Mouse (Mus musculus): Measurements from ENCODE around the gene Dlgap4.
"Not testable (repeated sequence)": the region's sequence is repeated elsewhere in the genome, so short reads cannot be mapped to it uniquely, and the experiment has no call there.

Gene Dlgap4

DNA sequence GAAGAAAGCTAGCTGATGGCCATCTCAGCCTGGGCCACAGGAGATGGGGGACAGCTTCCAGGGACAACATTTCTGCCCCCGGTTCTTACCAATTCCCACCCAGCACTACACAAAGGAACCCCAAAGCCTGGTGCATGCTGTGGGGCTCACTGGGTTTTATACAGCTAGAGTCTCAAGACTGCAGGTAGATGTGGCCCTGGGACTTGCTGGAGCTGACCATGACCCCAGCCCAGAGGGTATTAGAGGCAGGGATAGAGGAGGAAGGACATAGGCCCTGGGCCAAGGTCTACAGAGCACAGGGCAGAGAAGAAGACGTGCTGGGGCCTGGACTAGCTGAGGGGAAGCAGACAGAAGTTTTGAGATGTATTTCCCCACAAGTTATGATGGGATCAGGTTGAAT lies 163.4 kb downstream of the Dlgap4 start:
- DNase-seq (ENCODE audit: low spot score) = no peak

DNA sequence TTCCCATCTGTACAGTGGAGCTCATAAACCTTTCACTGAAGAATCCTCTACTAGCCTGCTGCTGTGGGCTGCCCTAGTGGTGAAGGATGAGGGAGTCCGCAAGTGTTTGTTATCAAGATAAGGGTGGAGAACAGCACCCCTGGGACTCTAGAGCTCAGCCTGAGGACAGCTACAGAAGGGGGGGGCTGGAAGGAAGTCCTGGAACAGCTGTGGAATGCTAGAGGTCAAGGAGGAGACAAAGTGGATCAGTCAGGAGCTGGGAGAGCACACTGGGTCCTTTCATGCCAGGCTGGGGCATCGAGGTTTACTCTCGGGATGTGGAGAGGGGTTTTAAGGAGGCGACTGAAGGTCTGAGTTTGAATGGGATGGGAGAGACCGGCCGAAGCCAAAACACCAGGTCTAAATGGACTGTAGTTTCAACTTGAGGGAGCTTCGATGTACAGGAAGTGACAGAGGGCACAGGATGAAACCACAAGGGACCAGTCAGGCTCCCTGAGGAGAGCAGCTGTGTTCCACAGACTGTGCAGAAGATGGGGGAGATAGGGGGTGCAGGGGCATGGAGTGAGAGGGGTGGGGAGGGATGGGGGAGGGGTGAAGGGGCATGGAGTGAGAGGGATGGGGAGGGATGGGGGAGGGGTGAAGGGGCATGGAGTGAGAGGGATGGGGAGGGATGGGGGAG lies 164.0 kb downstream of the Dlgap4 start:
- no peak for DNase-seq (ENCODE audit: low spot score)

DNA sequence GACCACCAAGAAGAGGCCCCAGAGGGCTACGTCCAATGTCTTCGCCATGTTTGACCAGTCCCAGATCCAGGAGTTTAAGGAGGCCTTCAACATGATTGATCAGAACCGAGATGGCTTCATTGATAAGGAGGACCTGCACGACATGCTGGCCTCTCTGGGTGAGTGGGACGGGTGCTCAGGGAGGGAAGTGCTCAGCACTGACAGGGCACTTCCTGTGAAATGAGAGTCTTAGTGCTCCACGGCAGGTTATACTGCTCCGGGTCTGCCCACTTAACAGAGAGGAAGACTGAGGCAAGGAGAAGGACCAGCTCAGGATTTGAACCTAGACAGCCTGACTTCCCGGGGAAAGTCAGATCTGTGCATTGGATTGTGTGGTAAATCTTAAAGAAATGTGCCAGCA lies 165.1 kb downstream of the Dlgap4 start:
- DNase-seq (ENCODE audit: low spot score) = no peak

DNA sequence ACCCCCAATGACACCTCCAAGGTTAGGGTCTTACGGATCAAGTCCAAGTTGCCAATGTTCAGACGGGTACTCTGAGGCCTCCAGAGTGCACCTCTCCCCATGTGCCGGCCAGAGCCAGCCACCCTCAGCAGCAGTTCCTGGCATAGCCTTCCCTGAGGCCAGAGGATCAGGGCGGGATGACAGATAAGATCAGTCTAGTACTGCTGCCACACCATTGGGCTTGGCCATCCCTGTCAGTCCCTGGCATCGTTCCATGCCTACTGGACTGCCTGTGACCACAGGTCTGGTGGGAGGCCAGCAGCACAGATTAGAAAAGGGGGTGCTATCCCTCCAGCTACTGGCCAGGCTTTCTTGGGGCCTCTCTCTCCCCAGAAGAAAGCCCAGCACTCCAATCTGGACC lies 165.5 kb downstream of the Dlgap4 start:
- no peak for DNase-seq (ENCODE audit: low spot score)

DNA sequence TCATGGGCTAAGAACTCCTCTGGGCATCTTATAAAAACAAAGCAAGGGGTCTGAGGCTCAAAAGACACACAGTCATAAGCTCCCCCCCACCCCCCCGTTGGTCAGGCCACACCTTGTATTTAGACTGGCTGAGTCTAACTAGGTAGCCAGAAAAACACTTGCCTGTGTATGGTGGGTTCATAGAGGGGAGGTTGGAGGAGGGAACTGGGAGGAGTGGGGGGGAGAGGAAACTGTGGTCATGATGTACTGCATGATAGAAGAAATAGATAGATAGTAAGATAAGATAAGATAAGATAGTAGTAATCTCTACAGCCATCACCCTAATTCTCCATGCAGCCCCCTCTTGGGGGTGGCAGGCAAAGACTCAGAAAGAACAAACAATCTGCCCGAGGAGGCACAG lies 166.0 kb downstream of the Dlgap4 start:
- DNase-seq (ENCODE audit: low spot score) = no peak

DNA sequence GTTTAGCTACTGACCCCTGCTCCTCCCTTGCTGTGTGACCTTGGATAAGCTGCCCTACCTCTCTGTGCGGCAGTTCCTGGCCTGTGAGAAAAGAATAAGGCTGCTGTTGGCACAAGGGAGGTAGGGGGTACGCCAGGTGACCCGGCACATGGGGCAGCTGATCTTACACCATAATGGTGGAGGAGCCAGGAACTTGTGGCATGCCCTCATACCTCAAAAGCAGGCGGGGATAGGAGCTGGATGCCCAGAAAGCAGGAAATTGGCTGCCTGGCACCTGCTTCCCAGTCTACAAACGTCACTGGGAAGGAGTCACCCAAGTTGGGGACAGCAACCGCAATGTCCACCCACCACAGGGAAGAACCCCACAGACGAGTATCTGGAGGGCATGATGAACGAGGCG lies 166.6 kb downstream of the Dlgap4 start:
- no peak for DNase-seq (ENCODE audit: low spot score)

DNA sequence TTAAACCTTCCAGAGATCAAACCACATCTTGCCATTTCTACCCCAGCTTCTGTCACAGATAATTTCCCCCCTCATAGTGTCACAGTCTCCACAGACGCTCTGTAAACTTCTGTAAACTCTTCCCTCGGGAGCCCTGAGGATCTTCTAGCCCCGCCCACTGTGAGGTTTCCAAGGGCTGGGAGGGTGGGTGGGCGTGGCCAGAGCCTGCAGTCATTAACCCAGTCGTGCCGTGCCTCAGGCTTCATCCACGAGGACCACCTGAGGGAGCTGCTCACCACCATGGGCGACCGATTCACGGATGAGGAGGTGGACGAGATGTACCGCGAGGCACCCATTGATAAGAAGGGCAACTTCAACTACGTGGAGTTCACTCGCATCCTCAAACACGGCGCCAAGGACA lies 167.2 kb downstream of the Dlgap4 start:
- DNase-seq (ENCODE audit: low spot score) = no peak

DNA sequence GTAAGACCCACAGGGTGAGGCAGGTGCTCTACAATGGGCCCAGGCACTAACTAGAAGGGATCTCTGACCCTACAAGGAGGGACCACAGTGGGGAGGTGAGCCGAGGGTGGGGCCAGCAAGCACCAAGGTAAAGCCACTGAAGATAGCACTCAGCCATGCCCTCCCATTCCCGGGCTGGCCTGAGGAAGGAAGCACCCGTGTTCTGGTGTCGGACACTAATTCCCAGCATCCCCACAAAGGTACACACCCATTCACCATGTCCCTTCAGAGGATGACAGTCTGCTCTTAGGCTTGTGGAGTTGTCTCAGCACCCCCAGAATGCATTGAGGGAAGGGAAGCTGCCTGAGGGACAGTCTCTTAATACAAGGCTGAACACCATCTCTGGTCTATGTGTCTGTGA lies 167.8 kb downstream of the Dlgap4 start:
- no peak for DNase-seq (ENCODE audit: low spot score)

DNA sequence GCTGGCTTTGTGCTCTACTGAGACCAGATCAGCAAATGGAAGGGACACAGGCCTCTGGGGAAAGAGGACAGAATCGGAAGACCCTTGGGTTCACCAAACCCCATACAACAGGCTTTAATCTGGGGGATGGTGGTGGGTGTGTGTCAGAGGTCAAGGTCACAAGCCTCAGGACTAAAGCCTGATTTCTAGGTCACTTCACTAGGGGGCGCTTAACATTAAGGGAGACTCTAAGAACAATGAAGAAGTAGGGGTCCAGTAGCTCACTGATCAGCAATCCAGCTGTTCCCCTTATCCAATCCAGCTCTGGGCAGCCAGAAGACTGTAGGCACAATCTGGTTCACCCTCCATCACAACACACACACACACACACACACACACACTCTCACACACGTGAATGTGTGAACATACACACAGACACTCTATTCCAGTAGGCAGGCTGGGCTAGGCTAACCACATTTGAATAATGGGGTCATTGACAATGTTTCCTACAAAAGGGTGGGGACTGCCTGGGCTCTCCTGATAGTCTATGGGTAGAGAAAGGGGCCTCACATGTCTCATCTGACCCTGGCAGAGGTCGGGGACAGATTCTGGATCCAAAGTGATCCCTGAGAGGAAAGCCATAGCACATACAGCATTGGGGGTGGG lies 168.5 kb downstream of the Dlgap4 start:
- DNase-seq (ENCODE audit: low spot score) = no peak

DNA sequence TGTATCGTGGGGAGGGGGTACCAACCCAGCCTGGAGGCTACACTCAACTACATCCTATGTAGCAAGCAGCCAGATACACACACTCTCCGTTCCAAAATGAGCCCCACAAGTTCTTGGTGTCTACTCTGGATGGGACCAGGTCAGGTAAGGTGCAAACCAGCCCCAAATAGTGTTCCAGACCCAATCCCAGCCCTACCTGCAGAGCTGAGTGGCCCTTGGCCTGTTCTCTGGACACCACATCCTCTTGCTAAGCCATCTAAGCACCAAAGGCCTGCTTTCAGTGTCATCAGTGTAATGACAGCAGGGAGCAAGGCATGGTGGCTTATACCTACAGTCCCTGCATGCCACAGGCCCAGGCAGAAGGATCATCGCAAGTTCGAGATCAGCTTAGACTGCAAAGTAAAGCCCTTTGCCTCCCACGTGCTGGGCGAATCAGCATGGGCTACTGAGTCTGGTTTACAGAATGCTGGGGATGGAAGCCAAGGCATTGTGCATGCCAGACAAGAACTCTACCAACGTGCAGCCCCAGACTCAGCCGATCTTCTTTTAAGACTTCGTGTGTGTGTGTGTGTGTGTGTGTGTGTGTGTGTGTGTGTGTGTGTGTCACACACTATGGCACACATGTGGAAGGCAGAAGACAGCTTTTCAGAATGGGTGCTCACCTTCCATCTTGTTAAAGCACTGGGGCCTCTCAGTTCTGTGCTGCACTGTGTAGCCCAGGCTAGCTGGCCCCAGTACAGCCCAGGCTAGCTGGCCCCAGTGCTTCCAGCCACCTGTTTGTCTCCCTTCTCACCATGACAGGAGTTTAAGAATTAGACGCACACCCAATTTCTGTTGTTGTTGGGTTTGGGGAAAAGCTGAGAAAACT lies 169.2 kb downstream of the Dlgap4 start:
- DNase-seq (ENCODE audit: low spot score) = no peak

DNA sequence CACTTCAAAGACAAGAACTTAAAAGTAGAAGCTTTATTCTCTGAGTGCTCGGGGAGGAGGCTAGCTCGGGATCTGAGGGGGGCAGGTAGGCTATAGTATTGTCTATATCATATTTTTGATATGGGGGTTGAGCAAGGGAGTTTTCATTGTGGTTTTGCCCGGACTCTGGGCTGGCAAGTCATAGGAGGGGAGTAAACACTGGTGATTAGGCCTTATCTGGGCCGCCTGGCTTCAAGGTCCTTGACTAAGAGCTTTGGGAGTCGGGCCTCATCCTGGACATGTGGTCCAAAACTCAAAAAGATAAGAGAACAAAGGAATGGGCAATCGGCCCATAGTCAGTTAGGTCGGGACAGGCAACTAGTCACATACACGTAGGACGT lies 169.8 kb downstream of the Dlgap4 start:
- DNase-seq (ENCODE audit: low spot score) = no peak

DNA sequence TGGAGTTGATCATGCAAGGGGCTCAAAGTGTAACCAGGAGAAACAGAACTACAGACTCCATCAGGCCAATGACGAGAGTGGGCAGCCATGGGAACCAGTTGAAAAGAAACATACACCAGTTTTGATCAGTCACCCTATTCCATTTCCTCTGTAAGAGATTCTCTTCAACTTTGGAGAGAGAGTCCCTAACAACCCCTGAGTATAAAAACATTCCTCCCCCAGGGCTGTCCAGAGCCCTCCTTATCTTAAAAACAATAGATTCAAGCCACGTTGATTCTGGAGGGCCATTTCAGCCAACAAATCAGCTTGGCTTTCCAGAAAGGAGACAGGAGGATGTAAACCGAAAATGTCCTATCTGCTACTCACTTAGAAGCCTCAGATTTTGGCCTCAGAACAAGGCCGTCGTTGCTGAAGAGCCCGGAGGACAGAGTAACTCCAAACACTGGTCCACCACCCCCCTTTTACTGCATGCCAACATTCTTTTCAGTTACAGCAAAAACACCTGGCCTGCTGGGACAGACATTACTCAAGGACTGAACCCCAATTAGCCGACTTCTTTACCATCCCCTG lies 170.6 kb downstream of the Dlgap4 start:
- no peak for DNase-seq (ENCODE audit: low spot score)

DNA sequence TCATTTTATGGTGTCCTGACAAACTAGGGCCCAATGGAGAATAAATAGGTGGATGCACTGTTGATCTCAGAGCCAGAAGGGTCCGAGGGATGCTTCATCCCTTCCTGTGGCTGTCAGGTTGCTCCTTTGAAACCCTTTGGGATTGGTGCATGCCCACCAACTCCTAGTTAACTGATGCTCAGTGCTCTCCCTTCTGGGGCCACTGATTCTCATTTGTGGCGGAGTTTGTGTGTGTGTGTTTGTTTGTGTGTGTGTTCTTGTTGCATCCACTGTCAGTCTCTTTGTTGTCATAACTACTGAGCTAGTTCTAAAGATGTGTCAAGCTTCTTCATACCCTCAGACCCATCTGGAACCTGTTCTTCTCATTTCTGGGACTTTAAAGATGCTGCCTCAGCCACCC lies 171.4 kb downstream of the Dlgap4 start:
- DNase-seq (ENCODE audit: low spot score) = no peak

DNA sequence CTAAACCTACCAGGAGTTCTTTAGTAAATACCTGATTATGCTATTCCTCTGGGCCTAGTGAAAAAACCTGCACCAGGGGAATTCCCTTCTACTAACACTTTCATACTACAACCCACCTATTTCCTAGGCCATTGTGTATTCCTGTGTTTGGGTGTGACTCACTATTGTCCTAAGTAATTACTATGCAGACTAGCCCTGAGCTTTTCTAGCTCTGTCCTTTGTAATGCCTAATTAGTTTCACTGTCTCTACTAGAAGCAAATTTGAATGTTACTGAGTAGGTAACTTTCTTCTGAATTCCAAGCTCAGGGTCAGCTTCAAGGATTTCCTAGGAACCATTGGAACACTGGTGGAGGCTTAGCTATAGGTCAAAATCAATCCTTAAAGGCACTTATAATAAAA lies 172.9 kb downstream of the Dlgap4 start:
- not testable (repeated sequence) for DNase-seq (ENCODE audit: low spot score)

DNA sequence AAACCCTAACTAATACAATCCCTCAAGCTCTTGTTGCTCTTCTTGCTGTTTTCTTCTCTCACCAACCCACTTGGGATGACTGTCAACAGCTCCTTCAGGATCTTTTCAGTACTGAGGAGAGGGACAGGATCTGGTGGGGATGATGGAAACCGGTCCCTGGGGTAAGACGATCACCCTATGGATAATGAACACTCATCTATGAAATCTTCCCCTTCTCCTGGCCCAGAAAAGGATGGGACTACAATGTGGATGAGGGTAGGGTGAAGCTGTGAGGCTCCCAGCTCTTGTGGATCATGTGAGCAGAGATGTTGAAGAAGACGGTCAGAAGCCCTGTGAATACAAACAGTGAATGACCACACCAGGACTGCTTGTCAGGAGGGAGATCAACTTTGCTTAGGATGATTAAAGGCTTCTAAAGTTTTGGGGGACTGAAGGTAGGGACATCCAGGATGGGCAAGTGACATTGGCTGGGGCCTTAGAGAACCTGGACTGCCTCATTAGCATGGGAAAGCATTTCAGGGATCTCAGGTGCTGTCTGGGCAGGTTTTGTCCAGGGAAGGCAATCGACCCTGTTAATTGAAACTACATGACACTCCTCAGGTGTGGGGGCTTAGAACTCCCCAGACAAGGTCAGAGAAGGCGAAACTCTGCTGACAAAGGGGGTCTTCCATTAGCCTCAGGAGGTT lies 173.7 kb downstream of the Dlgap4 start:
- DNase-seq (ENCODE audit: low spot score) = no peak

DNA sequence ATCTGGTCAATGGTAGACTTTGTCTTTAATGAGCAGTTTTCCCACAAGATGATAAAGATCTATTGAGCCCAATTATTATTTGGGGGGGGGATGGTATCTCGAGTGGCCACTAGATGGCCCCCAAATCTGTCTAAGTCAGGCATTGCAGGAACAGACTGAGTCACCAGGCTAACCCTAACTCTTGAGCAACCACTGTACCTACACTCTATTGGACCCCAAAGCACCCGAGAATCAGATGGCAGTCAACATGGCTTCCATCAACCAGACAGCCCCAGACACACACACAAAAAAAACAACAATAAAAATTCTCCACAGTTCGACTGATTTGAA lies 174.2 kb downstream of the Dlgap4 start:
- DNase-seq (ENCODE audit: low spot score) = no peak

DNA sequence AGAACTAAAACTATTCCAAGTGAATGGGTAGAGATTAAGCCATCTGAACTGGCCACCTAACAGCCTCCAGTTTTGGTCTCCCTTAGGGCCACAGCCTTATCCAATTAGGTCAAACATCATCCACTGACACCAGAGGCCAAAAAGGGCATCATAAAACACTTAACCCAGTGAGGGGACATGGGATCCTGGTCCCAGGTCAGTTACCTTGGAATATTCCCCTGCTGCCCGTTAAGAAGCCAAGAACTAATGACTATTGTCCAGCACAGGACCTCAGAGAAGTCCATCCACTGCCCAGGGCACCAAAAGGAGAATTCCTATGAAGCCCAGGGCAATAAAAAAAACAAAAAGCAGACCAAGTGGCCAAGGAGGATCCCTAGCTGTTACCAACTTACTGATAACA lies 175.3 kb downstream of the Dlgap4 start:
- DNase-seq (ENCODE audit: low spot score) = no peak

DNA sequence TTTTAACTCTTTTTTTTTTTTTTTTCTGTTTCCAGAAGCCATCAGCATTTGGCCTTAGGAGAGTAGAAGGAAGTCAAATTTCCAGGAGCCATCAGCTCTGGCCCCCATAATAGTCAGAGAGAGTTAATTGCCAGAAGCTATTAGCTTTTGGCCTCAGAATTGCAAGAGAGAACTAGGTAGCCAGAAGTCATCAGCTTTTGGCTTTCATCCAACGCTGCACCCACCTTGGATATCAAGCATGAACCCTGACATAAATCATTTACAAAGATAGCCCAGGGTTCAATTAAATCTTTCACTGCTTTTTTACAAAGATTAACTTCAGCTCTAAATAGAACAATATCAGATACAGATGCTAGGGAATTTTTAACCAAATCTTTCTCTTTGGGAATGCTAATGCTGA lies 185.0 kb downstream of the Dlgap4 start:
- no peak for DNase-seq (ENCODE audit: low spot score)

DNA sequence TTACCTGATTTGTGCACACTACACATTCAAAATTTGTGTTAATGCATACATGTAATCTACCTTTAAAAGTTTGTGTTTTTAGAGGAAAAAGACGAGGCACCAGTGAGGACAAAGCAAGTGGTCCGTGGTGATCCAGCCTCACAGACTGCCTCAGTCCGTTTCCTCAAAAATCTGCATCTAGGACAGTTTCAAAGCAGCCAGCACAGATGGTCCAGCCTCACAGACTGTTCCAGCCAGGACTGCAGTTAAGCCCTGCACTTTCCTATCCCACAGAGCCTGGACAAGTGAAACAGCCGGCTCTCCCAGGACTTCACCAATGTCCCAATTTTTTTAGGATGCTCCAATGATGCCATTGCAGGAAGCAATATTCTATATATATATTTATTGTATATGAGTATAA lies 187.5 kb downstream of the Dlgap4 start:
- DNase-seq (ENCODE audit: low spot score) = no peak

DNA sequence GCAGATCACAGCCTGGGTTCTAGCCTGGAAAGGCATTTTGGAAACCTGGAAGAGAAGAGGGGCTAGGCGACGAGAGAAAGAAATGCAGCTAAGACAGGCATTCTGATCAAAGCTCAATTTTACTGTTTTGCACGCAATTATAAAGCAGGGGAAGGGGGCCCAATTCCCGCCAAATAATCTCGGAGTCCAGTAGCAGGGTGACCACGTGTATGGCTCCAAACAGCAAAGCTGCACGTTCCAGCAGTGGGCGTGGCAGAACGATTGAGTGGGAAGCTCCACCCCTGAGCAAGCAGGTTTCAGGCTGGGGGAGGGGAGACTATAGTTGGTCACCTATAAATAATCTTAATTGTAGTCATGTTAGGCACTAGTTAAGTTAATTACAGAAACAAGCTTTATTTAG lies 188.6 kb downstream of the Dlgap4 start:
- DNase-seq (ENCODE audit: low spot score) = not testable (repeated sequence)

DNA sequence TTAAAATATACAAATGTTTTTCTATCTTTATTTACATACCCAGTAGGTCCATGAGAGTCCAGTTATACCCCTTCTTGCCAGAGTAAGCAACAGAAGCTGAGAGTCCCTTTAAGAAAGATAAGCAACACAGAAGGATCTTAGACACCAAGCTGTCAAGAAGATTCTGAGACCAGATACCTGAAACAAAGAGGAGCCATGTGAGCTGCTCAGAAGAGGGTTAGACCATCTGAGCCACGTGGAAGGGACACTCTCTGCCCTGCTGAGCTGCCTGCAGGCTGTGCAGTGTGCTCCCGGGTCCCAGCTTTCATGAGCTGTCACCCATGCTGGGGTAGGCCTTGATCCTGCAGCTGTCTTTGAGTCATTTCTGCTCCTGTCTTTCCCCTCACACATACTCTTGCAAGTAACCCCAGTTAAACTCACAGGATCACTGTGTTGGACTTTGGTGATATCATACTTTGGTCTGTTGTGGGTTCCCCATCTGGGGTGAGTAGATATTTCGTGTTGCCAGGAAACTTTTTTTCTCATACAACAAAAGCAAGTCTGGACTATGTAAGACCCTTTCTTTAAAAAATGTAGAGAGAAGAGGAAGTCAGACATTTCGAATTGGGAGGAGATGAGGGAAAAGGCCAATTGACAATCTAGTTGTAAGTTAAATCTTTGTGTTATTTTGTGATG lies 190.3 kb downstream of the Dlgap4 start:
- DNase-seq (ENCODE audit: low spot score) = no peak

DNA sequence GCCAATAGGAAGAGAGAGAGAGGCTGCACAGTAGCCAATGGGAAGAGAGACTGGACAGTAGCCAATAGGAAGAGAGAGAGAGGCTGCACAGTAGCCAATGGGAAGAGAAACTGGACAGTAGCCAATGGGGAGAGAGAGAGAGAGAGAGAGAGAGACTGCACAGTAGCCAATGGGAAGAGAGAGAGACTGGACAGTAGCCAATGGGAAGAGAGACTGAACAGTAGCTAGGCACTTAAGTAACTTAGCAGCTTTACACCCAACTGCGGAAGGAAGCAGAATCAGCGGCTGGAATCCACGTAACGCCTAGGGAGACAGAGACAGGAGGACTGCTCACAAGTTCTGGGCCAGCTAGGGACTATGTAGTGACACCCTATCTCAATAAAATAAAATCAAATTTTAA lies 191.1 kb downstream of the Dlgap4 start:
- no peak for DNase-seq (ENCODE audit: low spot score)

All from urinary bladder, postnatal 25 days (tissue).